Mouse (Mus musculus): ENCODE results near the gene Sesn2.

- TF ChIP-seq CTCF (IDR thresholded peaks at IDR 0.05; ENCODE audit: low read depth) (no peak), EP300 (IDR thresholded peaks at IDR 0.05; ENCODE audit: low read depth) (no peak)
Observed at GRCm38 (mm10) chr4:132524808-132525207, 14.5 kb upstream of the Sesn2 start.

Measured in liver, postnatal 0 days (tissue).